Mouse (Mus musculus) kidney, adult 8-10 months (tissue): ENCODE results near the gene Ccdc93.

Experiments
- DNase-seq, 2 experiments: peaks; one replicate each; pipeline ENCODE4 v3.0.0; 2022

Gene Ccdc93

GRCm38 (mm10) chr1:121430938-121431928 is at the start of gene Ccdc93:
Ccdc93 (plus strand) TSS chr1:121431049.
- peak; percentile 96 to 99 for DNase-seq

- DNase-seq = no peak
Measured at GRCm38 (mm10) chr1:121381562-121381961, 49.3 kb upstream of the Ccdc93 start.

GRCm38 (mm10) chr1:121388312-121388711 is 42.5 kb upstream of the Ccdc93 start:
- no peak for DNase-seq

GRCm38 (mm10) chr1:121388732-121389131 is 42.1 kb upstream of the Ccdc93 start:
- no peak for DNase-seq

- no peak for DNase-seq
Measured at GRCm38 (mm10) chr1:121389574-121389973, 41.3 kb upstream of the Ccdc93 start.

- DNase-seq = no peak
Measured at GRCm38 (mm10) chr1:121390003-121390402, 40.8 kb upstream of the Ccdc93 start.

GRCm38 (mm10) chr1:121390421-121390820 is 40.4 kb upstream of the Ccdc93 start:
- DNase-seq = no peak

- no peak for DNase-seq
Measured at GRCm38 (mm10) chr1:121390855-121391254, 40.0 kb upstream of the Ccdc93 start.

GRCm38 (mm10) chr1:121393117-121393516 is 37.7 kb upstream of the Ccdc93 start:
- DNase-seq = no peak

GRCm38 (mm10) chr1:121394764-121395163 is 36.1 kb upstream of the Ccdc93 start:
- DNase-seq = peak in 1 of 2 experiments; percentile 6

GRCm38 (mm10) chr1:121396501-121396900 is 34.3 kb upstream of the Ccdc93 start:
- DNase-seq = no peak

GRCm38 (mm10) chr1:121398231-121398630 is 32.6 kb upstream of the Ccdc93 start:
- no peak for DNase-seq

- DNase-seq = peak in 1 of 2 experiments; percentile 3
Measured at GRCm38 (mm10) chr1:121398986-121399881, 31.6 kb upstream of the Ccdc93 start.

GRCm38 (mm10) chr1:121400243-121400642 is 30.6 kb upstream of the Ccdc93 start:
- peak in 1 of 2 experiments; percentile 8 for DNase-seq

GRCm38 (mm10) chr1:121419084-121419483 is 11.8 kb upstream of the Ccdc93 start:
- peak in 1 of 2 experiments; percentile 46 for DNase-seq

GRCm38 (mm10) chr1:121419569-121420265 is 11.1 kb upstream of the Ccdc93 start:
- no peak for DNase-seq

- no peak for DNase-seq
Measured at GRCm38 (mm10) chr1:121430183-121430937, 489 bp upstream of the Ccdc93 start.

GRCm38 (mm10) chr1:121435981-121436380 is 5.1 kb downstream of the Ccdc93 start:
- DNase-seq = no peak

- peak; percentile 26 to 71 for DNase-seq
Measured at GRCm38 (mm10) chr1:121440535-121441381, 9.9 kb downstream of the Ccdc93 start.

- DNase-seq = no peak
Measured at GRCm38 (mm10) chr1:121444147-121444546, 13.3 kb downstream of the Ccdc93 start.

GRCm38 (mm10) chr1:121447216-121447615 is 16.4 kb downstream of the Ccdc93 start:
- no peak for DNase-seq
